Mouse (Mus musculus) olfactory bulb, adult 2 months (tissue): ENCODE measurements around the gene Mtmr11.

Experiments used
- CTCF ChIP-seq: fragments of 200-500 bp; IDR thresholded peaks from 2 replicates; pipeline ENCODE4 v1.5.1; 2012; ENCODE audit warnings: low read depth, mild to moderate bottlenecking, low read length, moderate library complexity; ENCODE audit not compliant: insufficient read depth
- POLR2A ChIP-seq: fragments of 200-500 bp; IDR thresholded peaks from 2 replicates; pipeline ENCODE4 v1.6.1; 2012; ENCODE audit warnings: mild to moderate bottlenecking, low read depth, low read length, moderate library complexity; ENCODE audit not compliant: insufficient read depth

- TF ChIP-seq CTCF (no peak), POLR2A (no peak)
Measured at GRCm38 (mm10) chr3:96132478-96132877, 29.3 kb upstream of the Mtmr11 start.
